ENCODE assay signal across 9 mouse cellular contexts in genomic region chr10:52383022-52383421, GRCm38 (mm10). TPM values are rescaled to one million over a fixed set of nuclear protein-coding genes. Genes with fewer than 3 reads are reported as not detected.
DNase-seq lines count a peak whose midpoint lies in the region; ATAC-seq lines count a peak whose summit lies in the region.
"Had no signal": no experiment of that assay in that cellular context is flagged by ENCODE, and none has a peak within 500 bp of the region (broad histone marks: within the 10 kb centered on the region; RNA-seq: fewer than 3 reads in every experiment).

No protein-coding gene starts in this region.

- H3K4me2 ChIP-seq in embryonic facial prominence, embryonic 11.5 days (ENCODE audit: low read depth, low read length) = peak overlapping the region; percentile 52
- H3K4me2 ChIP-seq in hindbrain, embryonic 12.5 days (replicated peaks) = peak overlapping the region; percentile 65; the same call in 1 of the 2 replicates
- peak overlapping the region; percentile 68 for H3K4me2 ChIP-seq in midbrain, embryonic 12.5 days (replicated peaks)

- no peaks in the 10 kb centered on the region for H3K9me3 ChIP-seq in embryonic facial prominence, embryonic 11.5 days (replicated peaks; ENCODE audit: control insufficient read depth, low read length)
- H3K9me3 ChIP-seq in hindbrain, embryonic 12.5 days (replicated peaks) = no peaks in the 10 kb centered on the region
- no peaks in the 10 kb centered on the region for H3K9me3 ChIP-seq in midbrain, embryonic 12.5 days

- H3K4me3 ChIP-seq in embryonic facial prominence, embryonic 11.5 days (ENCODE audit: low read depth, low read length) = no peak overlapping the region
- peak overlapping the region; percentile 74; the same call in 1 of the 2 replicates for H3K4me3 ChIP-seq in hindbrain, embryonic 12.5 days
- peak overlapping the region; percentile 88 for H3K4me3 ChIP-seq in midbrain, embryonic 12.5 days

- no peaks in the 10 kb centered on the region for H3K36me3 ChIP-seq in embryonic facial prominence, embryonic 11.5 days (replicated peaks; ENCODE audit: control insufficient read depth, insufficient read depth, low read depth, low read length)
- no peaks in the 10 kb centered on the region for H3K36me3 ChIP-seq in hindbrain, embryonic 12.5 days
- no peaks in the 10 kb centered on the region for H3K36me3 ChIP-seq in midbrain, embryonic 12.5 days

- intact Hi-C loops in heart, postnatal 25 days (cut with DNase I) = loop anchor here (5.0 kb wide), 3 partner anchors 46 to 426 kb away; partner anchors contain the start of gene Dcbld1

- no peak for ATAC-seq in embryonic facial prominence, embryonic 11.5 days (replicated peaks; ENCODE audit: insufficient number of reproducible peaks, low FRiP score, low TSS enrichment, low read depth)
- ATAC-seq in hindbrain, embryonic 12.5 days (ENCODE audit: low FRiP score) = no peak
- no peak for ATAC-seq in midbrain, embryonic 12.5 days (ENCODE audit: low FRiP score, low read depth)

- H3K9ac ChIP-seq in embryonic facial prominence, embryonic 11.5 days (replicated peaks; ENCODE audit: low read length) = no peak overlapping the region
- no peak overlapping the region for H3K9ac ChIP-seq in hindbrain, embryonic 12.5 days
- H3K9ac ChIP-seq in midbrain, embryonic 12.5 days (replicated peaks) = no peak overlapping the region

- no peaks in the 10 kb centered on the region for H3K27me3 ChIP-seq in embryonic facial prominence, embryonic 11.5 days (ENCODE audit: control insufficient read depth, insufficient read depth, low read length)
- H3K27me3 ChIP-seq in hindbrain, embryonic 12.5 days = no peaks in the 10 kb centered on the region
- H3K27me3 ChIP-seq in midbrain, embryonic 12.5 days = no peaks in the 10 kb centered on the region

- 74% methylated on average over 6 of the region's 6 CpGs for WGBS in embryonic facial prominence, embryonic 11.5 days
- 89% methylated on average over 6 of the region's 6 CpGs for WGBS in hindbrain, embryonic 12.5 days
- 89% methylated on average over 6 of the region's 6 CpGs for WGBS in midbrain, embryonic 12.5 days

- DNase-seq in heart, adult 18-20 months = peak; percentile 21 to 39
- no peak for DNase-seq in heart, postnatal 25 days (ENCODE audit: low spot score)
- no peak for DNase-seq in embryonic facial prominence, embryonic 11.5 days (ENCODE audit: low spot score)
- DNase-seq in adrenal gland, postnatal 10 days = no peak
- DNase-seq in gastrocnemius, postnatal 25 days = no peak
- DNase-seq in layer of hippocampus, adult 9-10 months (ENCODE audit: low spot score) = no peak
- DNase-seq: retina, postnatal 1 day had no signal

- H3K4me1 ChIP-seq in embryonic facial prominence, embryonic 11.5 days (ENCODE audit: control insufficient read depth, insufficient read depth, low read length) = no peaks in the 10 kb centered on the region
- peaks cover 8% of the 10 kb centered on the region for H3K4me1 ChIP-seq in hindbrain, embryonic 12.5 days
- peaks cover 12% of the 10 kb centered on the region for H3K4me1 ChIP-seq in midbrain, embryonic 12.5 days

- no peak overlapping the region for H3K27ac ChIP-seq in embryonic facial prominence, embryonic 11.5 days (replicated peaks; ENCODE audit: low read depth, low read length)
- no peak overlapping the region for H3K27ac ChIP-seq in hindbrain, embryonic 12.5 days
- H3K27ac ChIP-seq in midbrain, embryonic 12.5 days (replicated peaks) = no peak overlapping the region

RNA-seq across cellular contexts. Expression of gene Gopc, which starts 1.1 kb away (rescaled TPM):
- total RNA-seq in heart, adult 18-20 months (2021) = 10 to 100 TPM; 12.2 to 13.1 TPM
- total RNA-seq in heart, postnatal 25 days (2021) = 10 to 100 TPM; 12.5 to 15.0 TPM
- 17.3 TPM in 2 replicates for polyA plus RNA-seq in embryonic facial prominence, embryonic 11.5 days (2014; fragmentation: Nextera tagmentation; extraction: Ambion mirVana)
- 30.4 and 32.1 TPM in 2 replicates for polyA plus RNA-seq in hindbrain, embryonic 12.5 days (2016; fragmentation: Nextera tagmentation; extraction: Ambion mirVana)
- polyA plus RNA-seq in midbrain, embryonic 12.5 days (2016; fragmentation: Nextera tagmentation; extraction: Ambion mirVana) = 25.2 and 26.9 TPM in 2 replicates
- 10 to 100 TPM; 22.8 to 23.5 TPM for total RNA-seq in adrenal gland, postnatal 10 days (2021)
- total RNA-seq in gastrocnemius, postnatal 25 days (2021) = 1 to 10 TPM; 8.0 to 8.4 TPM

RNA-seq across cellular contexts. Expression of gene Nepn, which starts 5.8 kb away (rescaled TPM):
- under 1 TPM; 0.21 to 0.40 TPM for total RNA-seq in heart, adult 18-20 months (2021)
- under 1 TPM; 0.21 to 0.31 TPM for total RNA-seq in heart, postnatal 25 days (2021)
- polyA plus RNA-seq in embryonic facial prominence, embryonic 11.5 days (2014; fragmentation: Nextera tagmentation; extraction: Ambion mirVana) = not detected in 2 replicates
- polyA plus RNA-seq in hindbrain, embryonic 12.5 days (2016; fragmentation: Nextera tagmentation; extraction: Ambion mirVana) = not detected in 2 replicates
- polyA plus RNA-seq in midbrain, embryonic 12.5 days (2016; fragmentation: Nextera tagmentation; extraction: Ambion mirVana) = not detected in 2 replicates
- total RNA-seq in adrenal gland, postnatal 10 days (2021) = under 1 TPM; 0.18 to 0.30 TPM
- total RNA-seq in gastrocnemius, postnatal 25 days (2021) = under 1 TPM; 0.15 to 0.19 TPM

RNA-seq across cellular contexts. Expression of gene Gm26741, which starts 24.5 kb away (rescaled TPM):
- not detected for total RNA-seq in heart, adult 18-20 months (2021)
- not detected for total RNA-seq in heart, postnatal 25 days (2021)
- polyA plus RNA-seq in embryonic facial prominence, embryonic 11.5 days (2014; fragmentation: Nextera tagmentation; extraction: Ambion mirVana) = not detected in 2 replicates
- not detected in 2 replicates for polyA plus RNA-seq in hindbrain, embryonic 12.5 days (2016; fragmentation: Nextera tagmentation; extraction: Ambion mirVana)
- polyA plus RNA-seq in midbrain, embryonic 12.5 days (2016; fragmentation: Nextera tagmentation; extraction: Ambion mirVana) = not detected in 2 replicates
- not detected for total RNA-seq in adrenal gland, postnatal 10 days (2021)
- total RNA-seq in gastrocnemius, postnatal 25 days (2021) = not detected

RNA-seq across cellular contexts. Expression of gene Nus1, which starts 34.3 kb away (rescaled TPM):
- 10 to 100 TPM; 38.7 to 38.8 TPM for total RNA-seq in heart, adult 18-20 months (2021)
- total RNA-seq in heart, postnatal 25 days (2021) = 10 to 100 TPM; 28.5 to 28.8 TPM
- 14.4 and 16.2 TPM in 2 replicates for polyA plus RNA-seq in embryonic facial prominence, embryonic 11.5 days (2014; fragmentation: Nextera tagmentation; extraction: Ambion mirVana)
- 19.2 and 20.1 TPM in 2 replicates for polyA plus RNA-seq in hindbrain, embryonic 12.5 days (2016; fragmentation: Nextera tagmentation; extraction: Ambion mirVana)
- polyA plus RNA-seq in midbrain, embryonic 12.5 days (2016; fragmentation: Nextera tagmentation; extraction: Ambion mirVana) = 18.8 and 19.8 TPM in 2 replicates
- total RNA-seq in adrenal gland, postnatal 10 days (2021) = 10 to 100 TPM; 40.8 to 44.2 TPM
- 10 to 100 TPM; 18.1 to 18.6 TPM for total RNA-seq in gastrocnemius, postnatal 25 days (2021)

Comparison
In these comparisons a context has a peak if more than half of its experiments do, and no peak if none do; other contexts are left out.
1. DNase-seq: peak in heart, adult 18-20 months (2 of 2); none in heart, postnatal 25 days (single experiment), embryonic facial prominence, embryonic 11.5 days (single experiment), adrenal gland, postnatal 10 days (single experiment), gastrocnemius, postnatal 25 days (single experiment) and layer of hippocampus, adult 9-10 months (single experiment).
2. Peak in every context shown above with its lines, with median percentiles within 50 percentile points of each other: H3K4me2 ChIP-seq.